In genomic region chrX:98890406-98891116, GRCm38 (mm10) we compare ENCODE assay signal across 7 mouse cellular contexts. TPM values are rescaled to one million over a fixed set of nuclear protein-coding genes. Genes with fewer than 3 reads are reported as not detected.
DNase-seq lines count a peak whose midpoint lies in the region; ATAC-seq and TF ChIP-seq lines count a peak whose summit lies in the region.

Gene Ophn1, minus strand, starts transcription at chrX:98891025.

- peak within 1 kb of the TSS; percentile 82 for H3K4me3 ChIP-seq in bone marrow macrophage, adult 2 months (ENCODE audit: insufficient read depth, low read length)
- peak within 1 kb of the TSS; percentile 48 for H3K4me3 ChIP-seq in embryonic facial prominence, embryonic 12.5 days
- H3K4me3 ChIP-seq in heart, adult 2 months = peak within 1 kb of the TSS; percentile 51
- peak within 1 kb of the TSS; percentile 45 for H3K4me3 ChIP-seq in limb, embryonic 11.5 days (ENCODE audit: low read depth, low read length)
- H3K4me3 ChIP-seq in midbrain, embryonic 11.5 days (ENCODE audit: low read depth, low read length) = peak within 1 kb of the TSS; percentile 48

- TF ChIP-seq CTCF in bone marrow macrophage, adult 2 months (IDR thresholded peaks at IDR 0.05; ENCODE audit: low read depth, low read length) = no peak
- TF ChIP-seq CTCF in heart, adult 2 months (IDR thresholded peaks at IDR 0.05) = peak; percentile 45

- peak; percentile 92 for ATAC-seq in embryonic facial prominence, embryonic 12.5 days (ENCODE audit: insufficient number of reproducible peaks, insufficient read depth, low FRiP score, low TSS enrichment)
- ATAC-seq in limb, embryonic 11.5 days (ENCODE audit: insufficient number of reproducible peaks, low FRiP score, low TSS enrichment, low read depth) = peak; percentile 81
- ATAC-seq in midbrain, embryonic 11.5 days (ENCODE audit: low FRiP score) = peak; percentile 93

- WGBS in embryonic facial prominence, embryonic 12.5 days = 8% methylated on average over 48 of the region's 48 CpGs
- WGBS in heart, adult 2 months = 16% methylated on average over 48 of the region's 48 CpGs
- 15% methylated on average over 48 of the region's 48 CpGs for WGBS in limb, embryonic 11.5 days
- 20% methylated on average over 47 of the region's 48 CpGs for WGBS in midbrain, embryonic 11.5 days

- no peaks in the 10 kb centered on the region for H3K9me3 ChIP-seq in embryonic facial prominence, embryonic 12.5 days
- no peaks in the 10 kb centered on the region for H3K9me3 ChIP-seq in limb, embryonic 11.5 days (ENCODE audit: control insufficient read depth, low read length)
- no peaks in the 10 kb centered on the region for H3K9me3 ChIP-seq in midbrain, embryonic 11.5 days (ENCODE audit: control insufficient read depth, low read length)

- no peaks in the 10 kb centered on the region for H3K79me2 ChIP-seq in heart, adult 2 months (replicated peaks; ENCODE audit: control insufficient read depth, insufficient read depth, low read length)

- peak within 1 kb of the TSS; percentile 49 for H3K4me2 ChIP-seq in embryonic facial prominence, embryonic 12.5 days (replicated peaks)
- peak within 1 kb of the TSS; percentile 50 for H3K4me2 ChIP-seq in limb, embryonic 11.5 days (ENCODE audit: low read depth, severe bottlenecking)
- H3K4me2 ChIP-seq in midbrain, embryonic 11.5 days = peak within 1 kb of the TSS; percentile 48

- intact Hi-C loops in heart, adult 2 months (cut with DNase I) = loop anchor here (2.0 kb wide), 1 partner anchor 46 kb away; the partner anchor contains the start of gene Yipf6

- peak; percentile 77 to 83 for DNase-seq in heart, adult 2 months
- peak; percentile 52 to 53 for DNase-seq in kidney, adult 8-10 months
- DNase-seq in limb, embryonic 11.5 days (ENCODE audit: low spot score) = peak; percentile 64
- peak; percentile 93 for DNase-seq in midbrain, embryonic 11.5 days (ENCODE audit: low spot score, missing footprints)
- peak; percentile 13 to 65 for DNase-seq in spleen, postnatal 4 days (ENCODE audit: low spot score in 2 of 2)

- TF ChIP-seq POLR2A in bone marrow macrophage, adult 2 months (IDR thresholded peaks at IDR 0.05; ENCODE audit: borderline replicate concordance, low read depth, low read length) = no peak
- 0 out of 2 replicates have a peak, but pooled peaks have one; percentile 16 for TF ChIP-seq POLR2A in heart, adult 2 months (IDR thresholded peaks at IDR 0.05; ENCODE audit: insufficient read depth, low read depth, low read length)

- peaks cover 12% of the 10 kb centered on the region; the same call in 1 of the 2 replicates for H3K27me3 ChIP-seq in embryonic facial prominence, embryonic 12.5 days
- no peaks in the 10 kb centered on the region for H3K27me3 ChIP-seq in heart, adult 2 months (ENCODE audit: control insufficient read depth, insufficient read depth, low read length)
- H3K27me3 ChIP-seq in limb, embryonic 11.5 days (ENCODE audit: control insufficient read depth, insufficient read depth, low read length) = peaks cover 20% of the 10 kb centered on the region
- peaks cover 6% of the 10 kb centered on the region; the same call in 1 of the 2 replicates for H3K27me3 ChIP-seq in midbrain, embryonic 11.5 days (ENCODE audit: control insufficient read depth, insufficient read depth, low read length)

- no peaks in the 10 kb centered on the region for H3K36me3 ChIP-seq in embryonic facial prominence, embryonic 12.5 days
- H3K36me3 ChIP-seq in heart, adult 2 months (ENCODE audit: control insufficient read depth, insufficient read depth, low read length) = no peaks in the 10 kb centered on the region; the same call in 1 of the 2 replicates
- no peaks in the 10 kb centered on the region for H3K36me3 ChIP-seq in limb, embryonic 11.5 days (ENCODE audit: control insufficient read depth, insufficient read depth, low read length)
- no peaks in the 10 kb centered on the region for H3K36me3 ChIP-seq in midbrain, embryonic 11.5 days (ENCODE audit: control insufficient read depth, insufficient read depth, low read length)

- 0 out of 2 replicates have a peak, but pooled peaks have one; percentile 28 for TF ChIP-seq EP300 in heart, adult 2 months (IDR thresholded peaks at IDR 0.05; ENCODE audit: insufficient read depth, low read depth, low read length)

- peaks cover 11% of the 10 kb centered on the region for H3K4me1 ChIP-seq in bone marrow macrophage, adult 2 months (ENCODE audit: control insufficient read depth, insufficient read depth, low read length)
- H3K4me1 ChIP-seq in embryonic facial prominence, embryonic 12.5 days = no peaks in the 10 kb centered on the region
- H3K4me1 ChIP-seq in heart, adult 2 months (ENCODE audit: control insufficient read depth, insufficient read depth, low read length) = no peaks in the 10 kb centered on the region; the same call in 1 of the 2 replicates
- H3K4me1 ChIP-seq in limb, embryonic 11.5 days (ENCODE audit: control insufficient read depth, insufficient read depth, low read length) = no peaks in the 10 kb centered on the region
- H3K4me1 ChIP-seq in midbrain, embryonic 11.5 days (ENCODE audit: control insufficient read depth, insufficient read depth, low read length) = no peaks in the 10 kb centered on the region

- H3K9ac ChIP-seq in embryonic facial prominence, embryonic 12.5 days = peak within 1 kb of the TSS; percentile 52
- H3K9ac ChIP-seq in heart, adult 2 months (ENCODE audit: low read depth, low read length) = peak within 1 kb of the TSS; percentile 80
- peak within 1 kb of the TSS; percentile 47 for H3K9ac ChIP-seq in limb, embryonic 11.5 days (ENCODE audit: low read length)
- H3K9ac ChIP-seq in midbrain, embryonic 11.5 days (ENCODE audit: low read length) = peak within 1 kb of the TSS; percentile 70

- H3K27ac ChIP-seq in bone marrow macrophage, adult 2 months (ENCODE audit: insufficient read depth, low read depth, low read length) = peak within 1 kb of the TSS; percentile 79
- peak within 1 kb of the TSS; percentile 81 for H3K27ac ChIP-seq in embryonic facial prominence, embryonic 12.5 days
- peak within 1 kb of the TSS; percentile 78 for H3K27ac ChIP-seq in heart, adult 2 months
- 0 out of 2 replicates have a peak within 1 kb of the TSS, but pooled peaks have one; percentile 12 for H3K27ac ChIP-seq in limb, embryonic 11.5 days (replicated peaks; ENCODE audit: low read depth, low read length)
- H3K27ac ChIP-seq in midbrain, embryonic 11.5 days (ENCODE audit: low read depth, low read length) = peak within 1 kb of the TSS; percentile 68

RNA-seq across cellular contexts. Expression of gene Ophn1, which starts in this region (rescaled TPM):
- 42.4 and 42.6 TPM in 2 replicates for polyA plus RNA-seq in bone marrow macrophage, adult 2 months (2012; ENCODE audit: insufficient read depth, insufficient read length, missing spikeins)
- 21.5 and 25.6 TPM in 2 replicates for polyA plus RNA-seq in embryonic facial prominence, embryonic 12.5 days (2016; fragmentation: Nextera tagmentation; extraction: Ambion mirVana)
- total RNA-seq in heart, adult 2 months (2021) = 1 to 10 TPM; 5.5 to 6.0 TPM
- polyA plus RNA-seq in heart, adult 2 months (2012; rRNA removed) = 4.3 and 5.5 TPM in 2 replicates
- 9.8 and 12.6 TPM in 2 replicates for polyA plus RNA-seq in limb, embryonic 11.5 days (2014; fragmentation: Nextera tagmentation; extraction: Ambion mirVana)
- 22.1 and 22.2 TPM in 2 replicates for polyA plus RNA-seq in midbrain, embryonic 11.5 days (2014; fragmentation: Nextera tagmentation; extraction: Ambion mirVana)

Comparison
In these comparisons a context has a peak if more than half of its experiments do, and no peak if none do; other contexts are left out.
1. Peak in every context shown above with its lines: DNase-seq, ATAC-seq, H3K4me3 ChIP-seq and H3K27ac ChIP-seq.
2. H3K27ac ChIP-seq: peak in every context shown above with its lines; median percentile 81 in embryonic facial prominence, embryonic 12.5 days; 79 in bone marrow macrophage, adult 2 months; 78 in heart, adult 2 months; 68 in midbrain, embryonic 11.5 days; 12 in limb, embryonic 11.5 days.
3. DNase-seq: peak in every context shown above with its lines; median percentile 93 in midbrain, embryonic 11.5 days; 80 in heart, adult 2 months; 64 in limb, embryonic 11.5 days; 52 in kidney, adult 8-10 months; 39 in spleen, postnatal 4 days.